Mouse (Mus musculus) neural tube, embryonic 11.5 days (tissue): Measurements from ENCODE around the gene Ghr. TPM values are rescaled to one million over a fixed set of nuclear protein-coding genes. Genes with fewer than 3 reads are reported as not detected.

Experiments used
- ATAC-seq: fragments of 200-750 bp; cut with Nextera tagmentation; 2 replicates; pipeline ENCODE4 v1.8.0; 2017; ENCODE audit warnings: moderate number of reproducible peaks, mild to moderate bottlenecking, moderate TSS enrichment, moderate library complexity; ENCODE audit not compliant: insufficient read depth, low FRiP score, low TSS enrichment
- DNase-seq: peaks from one replicate; pipeline ENCODE4 v3.0.0-alpha.2; 2015; ENCODE audit warnings: low spot score
- H3K27ac ChIP-seq: fragments of 300-500 bp; sonication (generic); 2 replicates; pipeline ENCODE4 v1.5.1; 2014; ENCODE audit warnings: low read depth, mild to moderate bottlenecking, low read length
- H3K27me3 ChIP-seq: fragments of 300-500 bp; sonication (generic); 2 replicates; pipeline ENCODE4 v1.6.1; 2014; ENCODE audit warnings: mild to moderate bottlenecking, low read length, mixed read lengths; ENCODE audit not compliant: control insufficient read depth, insufficient read depth
- H3K36me3 ChIP-seq: fragments of 300-500 bp; sonication (generic); 2 replicates; pipeline ENCODE4 v1.6.1; 2014; ENCODE audit warnings: mild to moderate bottlenecking, low read length, moderate library complexity, mixed read lengths; ENCODE audit not compliant: control insufficient read depth, insufficient read depth
- H3K4me1 ChIP-seq: fragments of 300-500 bp; sonication (generic); 2 replicates; pipeline ENCODE4 v1.6.1; 2014; ENCODE audit warnings: low read length, mixed read lengths; ENCODE audit not compliant: control insufficient read depth, insufficient read depth
- H3K4me2 ChIP-seq: fragments of 300-500 bp; sonication (generic); 2 replicates; pipeline ENCODE4 v1.6.1; 2014; ENCODE audit warnings: low read depth, mild to moderate bottlenecking, moderate library complexity
- H3K4me3 ChIP-seq: fragments of 300-500 bp; sonication (generic); 2 replicates; pipeline ENCODE4 v1.5.1; 2014; ENCODE audit warnings: low read depth, low read length
- H3K9ac ChIP-seq: fragments of 300-500 bp; sonication (generic); 2 replicates; pipeline ENCODE4 v1.6.1; 2014; ENCODE audit warnings: mild to moderate bottlenecking, low read length
- H3K9me3 ChIP-seq: fragments of 300-500 bp; sonication (generic); 2 replicates; pipeline ENCODE4 v1.6.1; 2016; ENCODE audit warnings: low read length; ENCODE audit not compliant: control insufficient read depth
- WGBS: fragments of 180-500 bp; shearing (Covaris S2); extraction: QIAGEN DNeasy Blood & Tissue Kit; methylation state at CpG from one replicate; pipeline ENCODE4 v1.1.7; 2014; 5-methylcytosine and 5-hydroxymethylcytosine counted together
- polyA plus RNA-seq: library from polyadenylated mRNA; unstranded; fragments of >200 nt; fragmentation: Nextera tagmentation; extraction: Ambion mirVana; gene quantifications from 2 replicates; pipeline ENCODE4 v1.2.1, GENCODE M21; 2014

The Ghr gene
- polyA plus RNA-seq, 1 experiment from 2014 or later: 21.0 TPM

DNA sequence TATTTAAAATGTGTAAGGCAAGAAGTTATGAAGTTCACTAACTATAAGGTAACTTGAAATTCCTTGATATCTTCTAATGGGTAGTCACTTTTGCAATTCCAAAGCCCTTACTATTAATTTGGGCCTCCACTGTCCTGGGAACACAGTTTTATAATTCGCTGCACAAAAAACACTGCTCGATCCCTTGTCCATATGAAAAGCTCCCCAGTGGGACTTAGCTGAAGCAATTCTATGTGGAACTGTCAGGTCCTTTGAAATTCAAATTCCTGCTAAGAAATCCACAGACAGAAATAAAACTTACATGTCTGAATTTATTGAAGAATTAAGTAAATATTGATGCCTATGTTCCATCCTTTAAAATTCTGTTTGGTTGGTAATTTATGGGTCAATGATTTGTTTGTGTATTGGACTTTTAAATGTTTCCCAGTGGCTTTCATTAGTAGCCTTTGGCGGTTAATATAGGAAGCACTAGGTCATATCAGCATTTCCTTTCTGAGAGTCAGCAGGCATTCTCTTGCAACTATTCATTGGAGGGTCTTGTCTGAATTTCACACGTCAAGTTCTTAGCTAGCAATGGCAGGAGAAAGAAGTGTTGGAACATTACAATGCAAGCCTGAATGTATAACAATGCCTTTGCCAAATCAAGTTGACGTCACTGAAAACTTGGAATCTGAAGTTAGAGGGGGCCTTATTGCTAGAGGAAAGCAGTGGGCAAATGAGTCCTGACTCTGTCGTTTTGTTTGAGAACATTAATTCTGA, 233.8 kb downstream of the Ghr start:
- no peak for ATAC-seq

DNA sequence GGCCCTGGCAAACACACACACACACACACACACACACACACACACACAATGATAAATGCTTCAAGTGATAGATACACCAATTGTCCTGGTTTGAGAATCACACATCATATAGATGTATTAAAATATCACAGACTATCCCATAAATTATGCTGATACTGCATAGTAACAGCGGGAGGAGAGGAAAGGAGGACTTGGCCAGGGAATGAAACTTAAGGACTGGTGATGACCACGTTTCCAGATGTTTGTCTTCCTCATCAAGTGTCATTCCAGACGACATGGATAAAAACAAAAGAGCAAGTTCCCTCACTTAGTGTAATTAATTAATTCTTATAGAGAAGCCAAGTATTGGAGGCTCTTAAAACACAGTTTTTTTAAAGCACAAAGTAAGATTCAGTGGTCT, 236.6 kb downstream of the Ghr start:
- H3K27ac ChIP-seq: no peak overlapping the region
- no peaks in the 10 kb centered on the region for H3K4me1 ChIP-seq
- H3K9me3 ChIP-seq: no peaks in the 10 kb centered on the region
- no peak overlapping the region for H3K9ac ChIP-seq
- DNase-seq: no peak
- no peaks in the 10 kb centered on the region for H3K36me3 ChIP-seq
- WGBS: 72% methylated on average over 3 of the region's 3 CpGs
- H3K4me2 ChIP-seq: no peak overlapping the region
- ATAC-seq: no peak
- no peaks in the 10 kb centered on the region for H3K27me3 ChIP-seq
- H3K4me3 ChIP-seq: no peak overlapping the region

More for the DNA sequence above, 233.8 kb downstream of the Ghr start:
- H3K4me3 ChIP-seq: no peak overlapping the region
- no peaks in the 10 kb centered on the region for H3K27me3 ChIP-seq
- DNase-seq: no peak
- WGBS: 62% methylated on average over 6 of the region's 6 CpGs
- no peaks in the 10 kb centered on the region for H3K9me3 ChIP-seq
- H3K9ac ChIP-seq: no peak overlapping the region
- H3K4me2 ChIP-seq: no peak overlapping the region
- H3K36me3 ChIP-seq: no peaks in the 10 kb centered on the region
- H3K4me1 ChIP-seq: no peaks in the 10 kb centered on the region
- H3K27ac ChIP-seq: no peak overlapping the region

DNA sequence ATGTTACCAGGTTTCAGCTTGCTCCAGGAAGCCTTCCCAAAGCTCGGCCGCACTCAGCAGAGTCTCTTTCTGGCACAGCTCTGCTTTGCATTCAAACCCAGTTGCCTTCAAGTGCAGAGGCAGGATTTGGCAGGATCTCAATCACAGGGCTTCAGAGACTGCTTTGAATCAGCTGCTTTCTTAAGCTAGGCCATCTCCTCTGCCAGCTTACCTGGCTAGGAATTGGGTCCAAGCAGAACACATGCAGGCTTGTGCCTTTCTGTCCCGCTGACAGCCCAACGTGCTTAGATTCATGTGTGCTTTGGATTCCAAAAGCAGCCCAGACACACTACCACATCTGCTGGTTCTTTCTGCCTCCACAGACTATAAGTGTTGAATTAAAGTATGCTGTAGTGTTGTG, 238.7 kb downstream of the Ghr start:
- H3K27me3 ChIP-seq: no peaks in the 10 kb centered on the region
- no peak for DNase-seq
- H3K36me3 ChIP-seq: no peaks in the 10 kb centered on the region
- 91% methylated on average over 4 of the region's 4 CpGs for WGBS
- no peak for ATAC-seq
- no peaks in the 10 kb centered on the region for H3K9me3 ChIP-seq
- no peak overlapping the region for H3K9ac ChIP-seq
- H3K27ac ChIP-seq: no peak overlapping the region
- no peaks in the 10 kb centered on the region for H3K4me1 ChIP-seq
- H3K4me2 ChIP-seq: no peak overlapping the region
- H3K4me3 ChIP-seq: no peak overlapping the region

DNA sequence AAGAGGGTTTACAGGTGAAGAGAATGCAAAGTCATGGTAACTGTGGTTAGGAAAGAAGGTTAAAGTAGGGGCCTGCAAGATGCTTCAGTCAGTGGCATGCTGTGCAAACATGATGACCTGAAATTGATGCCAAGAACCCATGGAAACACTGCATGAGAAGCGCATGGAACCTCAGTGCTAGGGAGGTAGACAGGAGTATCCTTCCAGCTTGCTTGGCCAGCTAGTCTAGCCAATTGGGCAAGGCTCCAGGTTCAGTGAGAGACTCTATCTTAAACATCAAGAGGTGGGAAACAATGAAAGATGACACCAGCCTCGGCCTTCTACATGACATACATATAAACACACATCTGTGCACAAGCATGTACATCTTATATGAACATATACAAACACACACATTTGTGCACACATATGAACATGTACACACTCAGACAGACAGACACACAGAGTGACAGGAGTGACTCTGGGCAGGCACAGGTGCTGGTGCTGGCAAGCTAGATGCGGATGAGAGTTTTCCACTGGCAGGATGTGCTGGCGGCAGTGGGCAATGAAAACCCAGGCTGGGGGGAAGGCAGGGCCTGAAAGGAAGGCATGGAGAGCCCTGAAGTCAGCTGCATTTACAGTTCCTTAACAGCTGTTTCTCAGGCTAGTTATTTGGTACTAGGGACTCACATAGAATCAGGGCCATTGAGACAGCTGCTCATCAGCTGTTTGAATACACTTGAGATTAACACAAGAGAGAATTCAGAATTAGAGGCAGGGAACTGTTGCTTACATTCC, 241.3 kb downstream of the Ghr start:
- no peak overlapping the region for H3K27ac ChIP-seq
- H3K27me3 ChIP-seq: no peaks in the 10 kb centered on the region
- H3K4me1 ChIP-seq: no peaks in the 10 kb centered on the region
- 93% methylated on average over 4 of the region's 4 CpGs for WGBS
- H3K4me3 ChIP-seq: no peak overlapping the region
- H3K9ac ChIP-seq: no peak overlapping the region
- H3K4me2 ChIP-seq: no peak overlapping the region
- DNase-seq (no peak), ATAC-seq (no peak)
- no peaks in the 10 kb centered on the region for H3K36me3 ChIP-seq
- H3K9me3 ChIP-seq: no peaks in the 10 kb centered on the region

DNA sequence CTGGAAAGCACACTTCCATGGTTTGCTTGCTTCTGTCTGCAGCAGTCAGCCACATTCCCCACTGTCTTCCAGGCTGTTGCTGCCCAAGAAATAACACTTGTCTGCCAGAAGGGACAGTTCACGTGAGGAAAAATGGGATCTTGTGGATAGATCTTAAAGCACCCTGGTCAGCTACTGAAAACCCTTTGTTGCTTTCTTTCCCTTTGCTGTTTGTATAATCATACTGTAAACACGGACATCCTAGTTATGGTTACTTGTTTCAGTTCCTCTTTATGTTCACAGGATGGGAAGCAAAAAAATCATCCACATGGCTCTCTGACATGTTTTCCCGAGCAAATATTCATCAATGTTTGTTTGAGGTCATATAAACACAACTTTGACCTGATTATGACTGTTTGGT, 243.4 kb downstream of the Ghr start:
- Histone ChIP-seq H3K4me3 (no peak overlapping the region), H3K36me3 (no peaks in the 10 kb centered on the region), H3K4me1 (no peaks in the 10 kb centered on the region), H3K27me3 (no peaks in the 10 kb centered on the region), H3K27ac (no peak overlapping the region), H3K4me2 (no peak overlapping the region), H3K9me3 (no peaks in the 10 kb centered on the region), H3K9ac (no peak overlapping the region)
- WGBS: 87% methylated on average over 3 of the region's 3 CpGs
- no peak for DNase-seq
- no peak for ATAC-seq

DNA sequence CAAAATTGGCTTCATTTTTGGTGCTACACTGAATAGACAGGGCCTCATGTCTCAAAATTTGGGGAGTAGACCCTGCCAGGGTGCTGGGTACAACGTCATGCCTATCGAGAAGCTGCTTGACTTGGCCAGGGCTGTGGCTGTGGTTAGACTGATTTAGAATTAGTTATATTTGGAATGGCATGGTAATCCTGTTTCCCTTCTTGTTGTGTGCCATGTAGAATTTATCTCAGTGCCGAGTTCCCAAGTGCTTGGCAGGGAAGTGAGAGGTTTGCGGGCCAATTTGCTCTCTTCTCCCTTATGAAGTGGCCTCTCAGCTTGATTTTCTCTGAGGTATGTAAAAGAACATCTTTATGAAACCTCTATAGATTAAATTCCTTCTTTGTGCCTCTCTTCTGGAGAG, 250.8 kb downstream of the Ghr start:
- 89% methylated on average over 4 of the region's 4 CpGs for WGBS
- no peaks in the 10 kb centered on the region for H3K27me3 ChIP-seq

DNA sequence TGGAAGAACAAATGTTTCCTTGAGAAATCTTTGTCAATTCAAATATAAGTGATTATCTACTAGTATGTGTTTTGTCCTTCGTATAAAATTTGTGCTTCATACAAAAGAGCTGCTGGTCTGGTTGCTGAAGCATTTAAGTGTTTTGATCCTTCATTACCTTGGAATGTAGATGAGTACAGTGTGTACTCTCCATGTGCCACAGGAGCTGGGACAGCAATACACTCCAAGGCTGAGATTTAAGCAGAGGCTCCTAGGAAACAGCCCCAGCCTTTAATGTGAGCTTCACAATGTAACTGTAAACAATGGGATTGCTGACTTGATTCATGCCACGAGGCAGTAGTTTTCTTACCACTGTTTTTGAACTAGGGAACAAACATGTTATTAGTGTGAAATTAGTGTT, 251.5 kb downstream of the Ghr start:
- no peaks in the 10 kb centered on the region for H3K4me1 ChIP-seq
- H3K4me2 ChIP-seq: no peak overlapping the region
- DNase-seq (no peak), ATAC-seq (no peak)
- H3K36me3 ChIP-seq: no peaks in the 10 kb centered on the region
- H3K9ac ChIP-seq: no peak overlapping the region
- H3K9me3 ChIP-seq: no peaks in the 10 kb centered on the region
- H3K27me3 ChIP-seq: no peaks in the 10 kb centered on the region
- no peak overlapping the region for H3K4me3 ChIP-seq
- WGBS: 85% methylated on average over 2 of the region's 2 CpGs
- no peak overlapping the region for H3K27ac ChIP-seq

More for the DNA sequence above, 250.8 kb downstream of the Ghr start:
- Histone ChIP-seq H3K9me3 (no peaks in the 10 kb centered on the region), H3K4me2 (no peak overlapping the region), H3K36me3 (no peaks in the 10 kb centered on the region), H3K27ac (no peak overlapping the region), H3K4me3 (no peak overlapping the region), H3K4me1 (no peaks in the 10 kb centered on the region), H3K9ac (no peak overlapping the region)
- ATAC-seq (no peak), DNase-seq (no peak)

DNA sequence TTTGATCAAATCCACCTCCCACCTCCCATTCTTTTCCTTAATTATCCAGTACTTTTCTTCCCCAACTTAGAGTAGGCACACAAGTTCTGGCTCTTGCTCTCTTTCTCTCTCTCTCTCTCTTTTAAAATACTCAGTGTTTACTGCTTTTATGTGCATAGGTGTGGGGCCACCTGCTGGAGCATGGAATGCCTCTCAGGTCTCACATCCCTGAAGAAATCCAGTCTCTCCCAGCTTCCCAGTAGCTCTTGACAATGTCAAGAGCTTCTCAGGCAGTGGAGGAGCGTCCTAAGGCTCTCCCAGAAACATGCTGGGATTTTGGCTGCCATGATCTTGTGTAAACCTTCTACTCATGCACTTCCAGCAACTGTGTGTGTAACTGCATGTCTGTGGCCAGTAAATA, 253.0 kb downstream of the Ghr start:
- no peaks in the 10 kb centered on the region for H3K27me3 ChIP-seq
- no peak overlapping the region for H3K27ac ChIP-seq
- no peaks in the 10 kb centered on the region for H3K4me1 ChIP-seq
- no peaks in the 10 kb centered on the region for H3K36me3 ChIP-seq
- H3K4me2 ChIP-seq: no peak overlapping the region
- H3K9me3 ChIP-seq: no peaks in the 10 kb centered on the region
- H3K4me3 ChIP-seq: no peak overlapping the region
- DNase-seq (no peak), ATAC-seq (no peak)
- WGBS: 78% methylated on average over 1 of the region's 1 CpGs
- no peak overlapping the region for H3K9ac ChIP-seq

DNA sequence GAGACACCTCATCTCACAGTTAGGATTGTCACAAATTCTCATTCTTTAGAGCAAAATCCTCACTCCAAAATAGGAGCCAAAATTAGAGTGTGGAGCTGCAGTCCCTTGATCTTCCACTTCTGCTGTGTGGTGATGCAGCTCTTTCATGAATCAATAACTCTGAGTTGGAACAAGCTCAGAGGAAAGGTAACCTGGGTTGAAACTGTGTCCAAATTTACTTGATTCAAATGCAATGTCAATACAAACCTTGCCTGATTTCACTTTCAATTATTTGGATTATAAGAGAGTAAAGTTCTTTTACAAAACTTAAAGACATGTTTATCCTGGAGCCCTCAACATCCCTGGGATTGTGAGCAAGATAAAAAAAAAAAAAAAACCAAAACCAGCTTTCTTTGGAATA, 260.3 kb downstream of the Ghr start:
- DNase-seq (no peak), ATAC-seq (no peak)
- Histone ChIP-seq H3K36me3 (no peaks in the 10 kb centered on the region), H3K4me2 (no peak overlapping the region), H3K27ac (no peak overlapping the region), H3K9me3 (no peaks in the 10 kb centered on the region), H3K4me3 (no peak overlapping the region), H3K27me3 (no peaks in the 10 kb centered on the region), H3K4me1 (no peaks in the 10 kb centered on the region), H3K9ac (no peak overlapping the region)
